Comparison of ENCODE assay signal across 24 mouse cellular contexts in the genomic region with DNA sequence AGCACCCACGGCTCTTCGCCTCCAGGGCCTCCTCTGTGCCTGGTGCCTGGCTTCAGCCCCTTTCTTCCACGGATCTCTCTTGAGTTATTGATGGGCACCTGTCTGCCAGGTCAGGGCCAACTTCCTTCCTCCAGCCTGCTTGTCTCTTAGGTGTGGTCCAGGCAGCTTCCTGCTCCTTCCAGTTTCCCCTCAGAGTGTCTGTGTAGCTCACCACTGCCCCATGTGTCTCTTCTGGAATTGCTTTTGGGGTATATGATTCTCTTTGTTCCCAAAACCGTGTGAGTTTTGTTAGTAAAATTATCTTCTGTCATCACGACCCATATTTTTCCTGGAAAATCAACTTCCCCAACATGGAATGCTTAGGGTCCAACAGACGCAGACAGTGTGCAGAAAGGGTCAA. TPM values are rescaled to one million over a fixed set of nuclear protein-coding genes. Genes with fewer than 3 reads are reported as not detected.
DNase-seq lines count a peak whose midpoint lies in the region; ATAC-seq and TF ChIP-seq lines count a peak whose summit lies in the region.
"Had no signal": no experiment of that assay in that cellular context is flagged by ENCODE, and none has a peak within 500 bp of the region (broad histone marks: within the 10 kb centered on the region; RNA-seq: fewer than 3 reads in every experiment).

No protein-coding gene starts in this region.

- intact Hi-C loops in heart, postnatal 10 days (cut with DNase I) = no loop called here

- WGBS in hindbrain, embryonic 13.5 days = 87% methylated on average over 6 of the region's 6 CpGs
- WGBS in hindbrain, embryonic 16.5 days = 86% methylated on average over 6 of the region's 6 CpGs
- 66% methylated on average over 6 of the region's 6 CpGs for WGBS in kidney, embryonic 16.5 days
- 86% methylated on average over 6 of the region's 6 CpGs for WGBS in midbrain, postnatal 0 days
- 91% methylated on average over 6 of the region's 6 CpGs for WGBS in midbrain, embryonic 14.5 days

- H3K9me3 ChIP-seq in hindbrain, embryonic 13.5 days = no peaks in the 10 kb centered on the region
- H3K9me3 ChIP-seq in hindbrain, embryonic 16.5 days (ENCODE audit: control insufficient read depth, low read length) = no peaks in the 10 kb centered on the region
- no peaks in the 10 kb centered on the region for H3K9me3 ChIP-seq in kidney, embryonic 16.5 days (ENCODE audit: low read length)
- H3K9me3 ChIP-seq in midbrain, postnatal 0 days (ENCODE audit: low read length) = no peaks in the 10 kb centered on the region
- H3K9me3 ChIP-seq in midbrain, embryonic 14.5 days (ENCODE audit: control insufficient read depth, low read length) = no peaks in the 10 kb centered on the region
- H3K9me3 ChIP-seq: embryonic facial prominence, embryonic 12.5 days; intestine, embryonic 15.5 days; limb, embryonic 13.5 days; megakaryocyte, embryonic 14.5 days; midbrain, embryonic 15.5 days had no signal

- ATAC-seq in hindbrain, embryonic 13.5 days (ENCODE audit: low FRiP score) = no peak
- ATAC-seq in hindbrain, embryonic 16.5 days = no peak
- ATAC-seq in kidney, embryonic 16.5 days (ENCODE audit: low FRiP score, low TSS enrichment) = no peak
- no peak for ATAC-seq in midbrain, postnatal 0 days (ENCODE audit: low FRiP score)
- ATAC-seq in midbrain, embryonic 14.5 days (ENCODE audit: low FRiP score, low TSS enrichment) = no peak
- ATAC-seq: forebrain, embryonic 16.5 days; intestine, embryonic 15.5 days; midbrain, embryonic 15.5 days had no signal

- H3K36me3 ChIP-seq in hindbrain, embryonic 13.5 days = no peaks in the 10 kb centered on the region
- H3K36me3 ChIP-seq in hindbrain, embryonic 16.5 days (ENCODE audit: control insufficient read depth, insufficient read depth, low read length) = no peaks in the 10 kb centered on the region
- H3K36me3 ChIP-seq in kidney, embryonic 16.5 days (ENCODE audit: insufficient read depth, low read length) = no peaks in the 10 kb centered on the region
- H3K36me3 ChIP-seq in midbrain, postnatal 0 days (ENCODE audit: insufficient read depth, low read length) = no peaks in the 10 kb centered on the region
- no peaks in the 10 kb centered on the region for H3K36me3 ChIP-seq in midbrain, embryonic 14.5 days (ENCODE audit: control insufficient read depth, insufficient read depth, low read length)
- H3K36me3 ChIP-seq: embryonic facial prominence, embryonic 12.5 days; intestine, embryonic 15.5 days; limb, embryonic 13.5 days; midbrain, embryonic 15.5 days had no signal

- H3K27me3 ChIP-seq in hindbrain, embryonic 13.5 days = no peaks in the 10 kb centered on the region
- no peaks in the 10 kb centered on the region; the same call in 1 of the 2 replicates for H3K27me3 ChIP-seq in hindbrain, embryonic 16.5 days (replicated peaks; ENCODE audit: control insufficient read depth, insufficient read depth, low read length)
- H3K27me3 ChIP-seq in kidney, embryonic 16.5 days (ENCODE audit: insufficient read depth, low read length) = no peaks in the 10 kb centered on the region
- no peaks in the 10 kb centered on the region for H3K27me3 ChIP-seq in midbrain, postnatal 0 days (ENCODE audit: insufficient read depth, low read length)
- no peaks in the 10 kb centered on the region for H3K27me3 ChIP-seq in midbrain, embryonic 14.5 days (ENCODE audit: control insufficient read depth, insufficient read depth, low read length)
- H3K27me3 ChIP-seq: embryonic facial prominence, embryonic 12.5 days; intestine, embryonic 15.5 days; limb, embryonic 13.5 days; midbrain, embryonic 15.5 days had no signal

- DNase-seq in kidney, postnatal 14 days = peak; percentile 25
- DNase-seq in midbrain, postnatal 0 days (ENCODE audit: low spot score) = no peak
- no peak for DNase-seq in midbrain, embryonic 14.5 days
- DNase-seq in heart, postnatal 10 days = no peak
- DNase-seq in heart, adult 18-20 months = no peak
- DNase-seq: adrenal gland, adult 2 months; cerebellum, adult 9-10 months; gastrocnemius, postnatal 36 days; layer of hippocampus, adult 9-11 months; right cerebral cortex, postnatal 14 days; spleen, adult 18-20 months; thymus, adult 18-20 months; thymus, postnatal 4 days had no signal

- no peak overlapping the region for H3K4me2 ChIP-seq in hindbrain, embryonic 13.5 days
- H3K4me2 ChIP-seq in hindbrain, embryonic 16.5 days (ENCODE audit: low read length) = no peak overlapping the region
- H3K4me2 ChIP-seq in kidney, embryonic 16.5 days (replicated peaks; ENCODE audit: low read depth, low read length) = no peak overlapping the region
- H3K4me2 ChIP-seq in midbrain, postnatal 0 days (ENCODE audit: low read depth, low read length, poor library complexity, severe bottlenecking) = no peak overlapping the region
- H3K4me2 ChIP-seq in midbrain, embryonic 14.5 days (ENCODE audit: low read length) = no peak overlapping the region
- H3K4me2 ChIP-seq: embryonic facial prominence, embryonic 12.5 days; intestine, embryonic 15.5 days; limb, embryonic 13.5 days; midbrain, embryonic 15.5 days had no signal

- H3K9ac ChIP-seq in hindbrain, embryonic 13.5 days = 0 out of 2 replicates have a peak overlapping the region, but pooled peaks have one; percentile 8
- no peak overlapping the region for H3K9ac ChIP-seq in hindbrain, embryonic 16.5 days (ENCODE audit: low read depth, low read length)
- H3K9ac ChIP-seq in kidney, embryonic 16.5 days (replicated peaks; ENCODE audit: low read length) = no peak overlapping the region
- H3K9ac ChIP-seq in midbrain, postnatal 0 days (replicated peaks; ENCODE audit: low read length, poor library complexity, severe bottlenecking) = no peak overlapping the region
- no peak overlapping the region for H3K9ac ChIP-seq in midbrain, embryonic 14.5 days (replicated peaks; ENCODE audit: low read length)
- H3K9ac ChIP-seq: embryonic facial prominence, embryonic 12.5 days; intestine, embryonic 15.5 days; limb, embryonic 13.5 days; liver, embryonic 14.5 days; midbrain, embryonic 15.5 days had no signal

- 0 out of 2 replicates have a peak, but pooled peaks have one; percentile 29 for TF ChIP-seq CTCF in midbrain, postnatal 0 days (IDR thresholded peaks at IDR 0.05)

- no peak overlapping the region for H3K27ac ChIP-seq in hindbrain, embryonic 13.5 days
- no peak overlapping the region for H3K27ac ChIP-seq in hindbrain, embryonic 16.5 days (ENCODE audit: low read depth, low read length)
- H3K27ac ChIP-seq in kidney, embryonic 16.5 days (ENCODE audit: low read length) = no peak overlapping the region
- no peak overlapping the region for H3K27ac ChIP-seq in midbrain, postnatal 0 days (ENCODE audit: low read depth, low read length)
- H3K27ac ChIP-seq in midbrain, embryonic 14.5 days (replicated peaks; ENCODE audit: low read depth, low read length) = no peak overlapping the region
- H3K27ac ChIP-seq: embryonic facial prominence, embryonic 12.5 days; intestine, embryonic 15.5 days; limb, embryonic 13.5 days; liver, embryonic 14.5 days; midbrain, embryonic 15.5 days had no signal

- H3K4me3 ChIP-seq in hindbrain, embryonic 13.5 days = no peak overlapping the region
- H3K4me3 ChIP-seq in hindbrain, embryonic 16.5 days (ENCODE audit: low read length) = no peak overlapping the region
- no peak overlapping the region for H3K4me3 ChIP-seq in kidney, embryonic 16.5 days (ENCODE audit: low read length)
- no peak overlapping the region for H3K4me3 ChIP-seq in midbrain, postnatal 0 days (ENCODE audit: low read depth, low read length)
- H3K4me3 ChIP-seq in midbrain, embryonic 14.5 days (replicated peaks; ENCODE audit: low read depth, low read length) = no peak overlapping the region
- H3K4me3 ChIP-seq: embryonic facial prominence, embryonic 12.5 days; erythroblast, embryonic 14.5 days; intestine, embryonic 15.5 days; limb, embryonic 13.5 days; megakaryocyte, embryonic 14.5 days; midbrain, embryonic 15.5 days had no signal

- 0 out of 2 replicates have a peak, but pooled peaks cover 4% of the 10 kb centered on the region for H3K4me1 ChIP-seq in hindbrain, embryonic 13.5 days (replicated peaks)
- no peaks in the 10 kb centered on the region for H3K4me1 ChIP-seq in hindbrain, embryonic 16.5 days (ENCODE audit: control insufficient read depth, insufficient read depth, low read depth, low read length)
- H3K4me1 ChIP-seq in kidney, embryonic 16.5 days (ENCODE audit: insufficient read depth, low read length) = peaks cover 17% of the 10 kb centered on the region
- H3K4me1 ChIP-seq in midbrain, postnatal 0 days (ENCODE audit: insufficient read depth, low read length) = no peaks in the 10 kb centered on the region
- no peaks in the 10 kb centered on the region for H3K4me1 ChIP-seq in midbrain, embryonic 14.5 days (ENCODE audit: control insufficient read depth, insufficient read depth, low read length)
- H3K4me1 ChIP-seq: midbrain, embryonic 15.5 days had no signal

RNA-seq across cellular contexts. Expression of gene Dnah17, which starts 53.5 kb away (rescaled TPM):
- 0.30 and 0.32 TPM in 2 replicates for polyA plus RNA-seq in hindbrain, embryonic 13.5 days (2015; fragmentation: Nextera tagmentation; extraction: Ambion mirVana)
- 0.22 and 0.23 TPM in 2 replicates for polyA plus RNA-seq in hindbrain, embryonic 16.5 days (2015; fragmentation: Nextera tagmentation; extraction: Ambion mirVana)
- polyA plus RNA-seq in kidney, embryonic 16.5 days (2015; fragmentation: Nextera tagmentation; extraction: Ambion mirVana) = 0.16 and 0.19 TPM in 2 replicates
- 0.05 TPM in 2 replicates for total RNA-seq in midbrain, postnatal 0 days (2014; rRNA removed)
- polyA plus RNA-seq in midbrain, postnatal 0 days (2015; fragmentation: Nextera tagmentation; extraction: Ambion mirVana) = 0.15 and 0.20 TPM in 2 replicates
- 0.20 and 0.30 TPM in 2 replicates for polyA plus RNA-seq in midbrain, embryonic 14.5 days (2014; fragmentation: Nextera tagmentation; extraction: Ambion mirVana)
- total RNA-seq in heart, postnatal 10 days (2021) = under 1 TPM; 0.12 TPM
- total RNA-seq in heart, adult 18-20 months (2021) = under 1 TPM; 0.02 to 0.05 TPM
- polyA plus RNA-seq: erythroblast, embryonic 14.5 days had no signal
